In genomic region chr13:57676820-57677219, GRCm38 (mm10) we compare ENCODE assay signal across 24 mouse cellular contexts.
DNase-seq lines count a peak whose midpoint lies in the region; ATAC-seq and TF ChIP-seq lines count a peak whose summit lies in the region.
"Had no signal": no experiment of that assay in that cellular context is flagged by ENCODE, and none has a peak within 500 bp of the region (broad histone marks: within the 10 kb centered on the region; RNA-seq: fewer than 3 reads in every experiment).

No protein-coding gene starts in this region.

- no peaks in the 10 kb centered on the region for H3K36me3 ChIP-seq in forebrain, embryonic 13.5 days (ENCODE audit: poor library complexity, severe bottlenecking)
- no peaks in the 10 kb centered on the region for H3K36me3 ChIP-seq in forebrain, embryonic 11.5 days (ENCODE audit: control insufficient read depth, insufficient read depth, low read length)
- H3K36me3 ChIP-seq in hindbrain, postnatal 0 days (ENCODE audit: insufficient read depth, low read length): no peaks in the 10 kb centered on the region
- H3K36me3 ChIP-seq in hindbrain, embryonic 11.5 days (ENCODE audit: control insufficient read depth, insufficient read depth, low read length): no peaks in the 10 kb centered on the region
- H3K36me3 ChIP-seq in midbrain, postnatal 0 days (ENCODE audit: insufficient read depth, low read length): no peaks in the 10 kb centered on the region
- no peaks in the 10 kb centered on the region for H3K36me3 ChIP-seq in midbrain, embryonic 14.5 days (ENCODE audit: control insufficient read depth, insufficient read depth, low read length)
- H3K36me3 ChIP-seq: forebrain, embryonic 10.5 days; heart, embryonic 10.5 days; heart, embryonic 13.5 days; hindbrain, embryonic 12.5 days; hindbrain, embryonic 15.5 days; intestine, embryonic 15.5 days had no signal

- H3K9ac ChIP-seq in forebrain, embryonic 13.5 days: no peak overlapping the region
- no peak overlapping the region for H3K9ac ChIP-seq in forebrain, embryonic 11.5 days (ENCODE audit: low read length)
- H3K9ac ChIP-seq in hindbrain, postnatal 0 days (replicated peaks; ENCODE audit: low read length): no peak overlapping the region
- H3K9ac ChIP-seq in hindbrain, embryonic 11.5 days (ENCODE audit: low read depth, low read length): no peak overlapping the region
- H3K9ac ChIP-seq in midbrain, postnatal 0 days (replicated peaks; ENCODE audit: low read length, poor library complexity, severe bottlenecking): no peak overlapping the region
- no peak overlapping the region for H3K9ac ChIP-seq in midbrain, embryonic 14.5 days (replicated peaks; ENCODE audit: low read length)
- H3K9ac ChIP-seq: heart, embryonic 13.5 days; hindbrain, embryonic 12.5 days; hindbrain, embryonic 15.5 days; intestine, embryonic 15.5 days had no signal

- 88% methylated on average over 1 of the region's 1 CpGs for WGBS in forebrain, embryonic 13.5 days
- 100% methylated on average over 1 of the region's 1 CpGs for WGBS in forebrain, embryonic 11.5 days
- 85% methylated on average over 1 of the region's 1 CpGs for WGBS in hindbrain, postnatal 0 days
- 94% methylated on average over 1 of the region's 1 CpGs for WGBS in hindbrain, embryonic 11.5 days
- 94% methylated on average over 1 of the region's 1 CpGs for WGBS in midbrain, postnatal 0 days
- 89% methylated on average over 1 of the region's 1 CpGs for WGBS in midbrain, embryonic 14.5 days

- H3K4me2 ChIP-seq in forebrain, embryonic 13.5 days: no peak overlapping the region
- H3K4me2 ChIP-seq in forebrain, embryonic 11.5 days (ENCODE audit: low read depth, low read length, severe bottlenecking): no peak overlapping the region
- no peak overlapping the region for H3K4me2 ChIP-seq in hindbrain, postnatal 0 days (ENCODE audit: low read depth, low read length)
- no peak overlapping the region for H3K4me2 ChIP-seq in hindbrain, embryonic 11.5 days (replicated peaks; ENCODE audit: low read depth, low read length)
- no peak overlapping the region for H3K4me2 ChIP-seq in midbrain, postnatal 0 days (ENCODE audit: low read depth, low read length, poor library complexity, severe bottlenecking)
- H3K4me2 ChIP-seq in midbrain, embryonic 14.5 days (ENCODE audit: low read length): no peak overlapping the region
- H3K4me2 ChIP-seq: heart, embryonic 13.5 days; hindbrain, embryonic 12.5 days; hindbrain, embryonic 15.5 days; intestine, embryonic 15.5 days had no signal

- TF ChIP-seq CTCF in hindbrain, postnatal 0 days (IDR thresholded peaks at IDR 0.05; ENCODE audit: low read depth): no peak
- TF ChIP-seq CTCF in midbrain, postnatal 0 days (IDR thresholded peaks at IDR 0.05): no peak

- peaks cover 2% of the 10 kb centered on the region; the same call in 1 of the 2 replicates for H3K27me3 ChIP-seq in forebrain, embryonic 13.5 days
- H3K27me3 ChIP-seq in forebrain, embryonic 11.5 days (ENCODE audit: control insufficient read depth, insufficient read depth, low read length): no peaks in the 10 kb centered on the region
- peaks cover 3% of the 10 kb centered on the region; the same call in 1 of the 2 replicates for H3K27me3 ChIP-seq in hindbrain, postnatal 0 days (ENCODE audit: insufficient read depth, low read length)
- H3K27me3 ChIP-seq in hindbrain, embryonic 11.5 days (ENCODE audit: control insufficient read depth, insufficient read depth, low read length): no peaks in the 10 kb centered on the region
- no peaks in the 10 kb centered on the region for H3K27me3 ChIP-seq in midbrain, postnatal 0 days (ENCODE audit: insufficient read depth, low read length)
- no peaks in the 10 kb centered on the region for H3K27me3 ChIP-seq in midbrain, embryonic 14.5 days (ENCODE audit: control insufficient read depth, insufficient read depth, low read length)
- H3K27me3 ChIP-seq: hindbrain, embryonic 12.5 days; hindbrain, embryonic 15.5 days; intestine, embryonic 15.5 days had no signal

- no peak overlapping the region for H3K4me3 ChIP-seq in forebrain, embryonic 13.5 days
- no peak overlapping the region for H3K4me3 ChIP-seq in forebrain, embryonic 11.5 days (ENCODE audit: low read depth, low read length)
- no peak overlapping the region for H3K4me3 ChIP-seq in hindbrain, postnatal 0 days (ENCODE audit: low read length)
- no peak overlapping the region for H3K4me3 ChIP-seq in hindbrain, embryonic 11.5 days (ENCODE audit: low read depth, low read length)
- H3K4me3 ChIP-seq in midbrain, postnatal 0 days (ENCODE audit: low read depth, low read length): no peak overlapping the region
- H3K4me3 ChIP-seq in midbrain, embryonic 14.5 days (replicated peaks; ENCODE audit: low read depth, low read length): no peak overlapping the region
- H3K4me3 ChIP-seq: forebrain, embryonic 10.5 days; heart, adult 2 months; heart, embryonic 10.5 days; heart, embryonic 13.5 days; hindbrain, embryonic 12.5 days; hindbrain, embryonic 15.5 days; intestine, embryonic 15.5 days had no signal

- H3K4me1 ChIP-seq in forebrain, embryonic 13.5 days: peaks cover 9% of the 10 kb centered on the region; the same call in 1 of the 2 replicates
- no peaks in the 10 kb centered on the region for H3K4me1 ChIP-seq in forebrain, embryonic 11.5 days (replicated peaks; ENCODE audit: control insufficient read depth, insufficient read depth, low read length)
- H3K4me1 ChIP-seq in hindbrain, postnatal 0 days (ENCODE audit: insufficient read depth, low read length): no peaks in the 10 kb centered on the region
- no peaks in the 10 kb centered on the region for H3K4me1 ChIP-seq in hindbrain, embryonic 11.5 days (replicated peaks; ENCODE audit: control insufficient read depth, insufficient read depth, low read length)
- H3K4me1 ChIP-seq in midbrain, postnatal 0 days (ENCODE audit: insufficient read depth, low read length): no peaks in the 10 kb centered on the region; the same call in 1 of the 2 replicates
- 0 out of 2 replicates have a peak, but pooled peaks cover 6% of the 10 kb centered on the region for H3K4me1 ChIP-seq in midbrain, embryonic 14.5 days (ENCODE audit: control insufficient read depth, insufficient read depth, low read length)
- H3K4me1 ChIP-seq: heart, embryonic 10.5 days; heart, embryonic 13.5 days; intestine, embryonic 15.5 days had no signal

- no peaks in the 10 kb centered on the region for H3K9me3 ChIP-seq in forebrain, embryonic 13.5 days (replicated peaks)
- H3K9me3 ChIP-seq in forebrain, embryonic 11.5 days (ENCODE audit: control insufficient read depth, low read length): no peaks in the 10 kb centered on the region
- H3K9me3 ChIP-seq in hindbrain, postnatal 0 days (ENCODE audit: low read length): no peaks in the 10 kb centered on the region
- no peaks in the 10 kb centered on the region for H3K9me3 ChIP-seq in hindbrain, embryonic 11.5 days (ENCODE audit: control insufficient read depth, low read length)
- H3K9me3 ChIP-seq in midbrain, postnatal 0 days (ENCODE audit: low read length): no peaks in the 10 kb centered on the region
- H3K9me3 ChIP-seq in midbrain, embryonic 14.5 days (ENCODE audit: control insufficient read depth, low read length): no peaks in the 10 kb centered on the region
- H3K9me3 ChIP-seq: forebrain, embryonic 10.5 days; heart, embryonic 10.5 days; heart, embryonic 13.5 days; hindbrain, embryonic 12.5 days; hindbrain, embryonic 15.5 days; intestine, embryonic 15.5 days had no signal

- H3K27ac ChIP-seq in forebrain, embryonic 13.5 days: no peak overlapping the region
- no peak overlapping the region for H3K27ac ChIP-seq in forebrain, embryonic 11.5 days (ENCODE audit: low read depth, low read length)
- no peak overlapping the region for H3K27ac ChIP-seq in hindbrain, postnatal 0 days
- no peak overlapping the region for H3K27ac ChIP-seq in hindbrain, embryonic 11.5 days (ENCODE audit: low read depth, low read length)
- no peak overlapping the region for H3K27ac ChIP-seq in midbrain, postnatal 0 days (ENCODE audit: low read depth, low read length)
- H3K27ac ChIP-seq in midbrain, embryonic 14.5 days (replicated peaks; ENCODE audit: low read depth, low read length): no peak overlapping the region
- H3K27ac ChIP-seq: forebrain, embryonic 10.5 days; heart, adult 2 months; heart, embryonic 10.5 days; heart, embryonic 13.5 days; hindbrain, embryonic 12.5 days; hindbrain, embryonic 15.5 days; intestine, embryonic 15.5 days had no signal

- peak; percentile 59; the same call in 1 of the 2 replicates for ATAC-seq in forebrain, embryonic 13.5 days
- ATAC-seq in forebrain, embryonic 11.5 days (replicated peaks; ENCODE audit: low FRiP score): no peak
- peak; percentile 53 for ATAC-seq in hindbrain, postnatal 0 days
- no peak for ATAC-seq in hindbrain, embryonic 11.5 days (ENCODE audit: low FRiP score)
- no peak for ATAC-seq in midbrain, postnatal 0 days (ENCODE audit: low FRiP score)
- no peak for ATAC-seq in midbrain, embryonic 14.5 days (ENCODE audit: low FRiP score, low TSS enrichment)
- ATAC-seq: CD4-positive, CD25-positive, alpha-beta regulatory T cell, adult 4 months; intestine, embryonic 15.5 days had no signal

- DNase-seq in forebrain, embryonic 11.5 days (ENCODE audit: low spot score): no peak
- DNase-seq in hindbrain, postnatal 0 days (ENCODE audit: low spot score): peak; percentile 68
- DNase-seq in hindbrain, embryonic 11.5 days (ENCODE audit: low spot score): no peak
- peak; percentile 65 for DNase-seq in midbrain, postnatal 0 days (ENCODE audit: low spot score)
- DNase-seq in midbrain, embryonic 14.5 days: no peak
- DNase-seq: adrenal gland, adult 2 months; adrenal gland, postnatal 14 days; cerebellum, adult 11-12 months; cerebellum, adult 9-10 months; cerebellum, postnatal 36 days; gastrocnemius, postnatal 10 days; gastrocnemius, postnatal 36 days; heart, adult 2 months; heart, postnatal 14 days; heart, postnatal 4 days; kidney, adult 11 months had no signal

Comparison
In these comparisons a context has a peak if more than half of its experiments do, and no peak if none do; other contexts are left out.
1. ATAC-seq: peak in forebrain, embryonic 13.5 days (single experiment) and hindbrain, postnatal 0 days (single experiment); none in forebrain, embryonic 11.5 days (single experiment), hindbrain, embryonic 11.5 days (single experiment), midbrain, postnatal 0 days (single experiment) and midbrain, embryonic 14.5 days (single experiment).
2. DNase-seq: peak in hindbrain, postnatal 0 days (single experiment) and midbrain, postnatal 0 days (single experiment); none in forebrain, embryonic 11.5 days (single experiment), hindbrain, embryonic 11.5 days (single experiment) and midbrain, embryonic 14.5 days (single experiment).